Mouse (Mus musculus): ENCODE results near the gene B230217C12Rik. TPM values are rescaled to one million over a fixed set of nuclear protein-coding genes. Genes with fewer than 3 reads are reported as not detected.

The B230217C12Rik gene
- total RNA-seq (2015; ENCODE audit: low replicate concordance) (2.1 TPM in 1 of 2 replicates, not detected in the other), total RNA-seq (2017; ENCODE audit: low replicate concordance) (not detected in 2 replicates)

DNA sequence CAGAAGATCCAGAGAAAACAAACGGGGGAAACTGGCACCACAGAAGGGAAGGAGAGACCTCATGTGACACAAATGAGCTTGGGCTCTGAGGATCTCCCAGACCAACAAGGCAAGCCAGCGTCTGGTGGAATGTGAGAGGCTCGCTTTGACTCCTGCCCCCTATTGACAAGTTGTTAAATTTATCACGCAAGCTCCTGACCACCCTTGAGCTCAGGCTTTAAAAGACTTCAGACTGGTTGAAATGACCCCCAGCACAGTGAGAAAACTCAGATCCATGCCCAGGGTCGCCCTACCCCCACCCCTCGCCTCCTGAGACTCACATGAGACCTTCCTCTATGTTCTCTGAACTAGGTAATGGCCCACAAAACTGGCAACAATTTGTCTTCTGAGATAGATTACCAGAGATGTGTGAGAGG lies at the start of gene B230217C12Rik:
B230217C12Rik (plus strand) TSS at position 242 of the 416 bp plus-strand sequence.
- ATAC-seq (replicated peaks; ENCODE audit: low FRiP score, poor library complexity, severe bottlenecking): no peak

DNA sequence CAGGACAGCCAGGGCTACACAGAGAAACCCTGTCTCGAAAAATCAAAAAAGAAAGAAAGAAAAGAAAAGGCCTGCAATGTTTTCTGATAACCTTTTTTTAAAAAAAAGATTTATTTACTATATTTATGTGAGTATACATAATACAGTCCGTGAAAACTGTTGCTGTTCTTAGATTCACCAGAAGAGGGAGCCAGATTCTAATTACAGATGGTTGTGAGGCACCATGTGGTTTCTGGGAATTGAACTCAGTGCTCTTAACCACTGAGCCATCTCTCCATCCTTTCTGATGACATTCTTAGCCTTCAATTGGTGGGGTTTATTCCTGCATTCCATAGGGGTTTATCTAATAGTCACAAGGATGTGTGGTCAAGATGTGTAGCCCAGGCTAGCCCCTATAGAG lies 47.4 kb upstream of the B230217C12Rik start:
- peak; percentile 60; the same call in 1 of the 2 replicates for ATAC-seq (replicated peaks; ENCODE audit: low FRiP score, poor library complexity, severe bottlenecking)

DNA sequence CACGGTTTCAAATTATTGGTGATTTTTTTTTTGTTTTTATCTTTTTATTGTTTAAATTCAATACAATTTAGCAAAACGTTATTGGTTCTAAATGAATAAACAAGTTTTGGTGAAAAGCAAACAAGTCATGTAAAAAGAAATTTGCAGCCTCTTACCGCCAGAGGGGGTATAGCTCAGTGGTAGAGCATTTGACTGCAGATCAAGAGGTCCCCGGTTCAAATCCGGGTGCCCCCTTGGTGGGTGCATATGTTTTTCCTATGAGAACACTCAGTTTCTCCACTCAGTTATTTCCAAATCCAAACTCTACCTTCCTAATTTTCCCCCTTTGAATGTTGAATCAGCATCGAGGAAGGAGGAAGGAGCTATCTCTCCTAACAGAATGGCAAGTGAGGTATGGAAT lies 43.7 kb upstream of the B230217C12Rik start:
- no peak for ATAC-seq (replicated peaks; ENCODE audit: low FRiP score, poor library complexity, severe bottlenecking)

DNA sequence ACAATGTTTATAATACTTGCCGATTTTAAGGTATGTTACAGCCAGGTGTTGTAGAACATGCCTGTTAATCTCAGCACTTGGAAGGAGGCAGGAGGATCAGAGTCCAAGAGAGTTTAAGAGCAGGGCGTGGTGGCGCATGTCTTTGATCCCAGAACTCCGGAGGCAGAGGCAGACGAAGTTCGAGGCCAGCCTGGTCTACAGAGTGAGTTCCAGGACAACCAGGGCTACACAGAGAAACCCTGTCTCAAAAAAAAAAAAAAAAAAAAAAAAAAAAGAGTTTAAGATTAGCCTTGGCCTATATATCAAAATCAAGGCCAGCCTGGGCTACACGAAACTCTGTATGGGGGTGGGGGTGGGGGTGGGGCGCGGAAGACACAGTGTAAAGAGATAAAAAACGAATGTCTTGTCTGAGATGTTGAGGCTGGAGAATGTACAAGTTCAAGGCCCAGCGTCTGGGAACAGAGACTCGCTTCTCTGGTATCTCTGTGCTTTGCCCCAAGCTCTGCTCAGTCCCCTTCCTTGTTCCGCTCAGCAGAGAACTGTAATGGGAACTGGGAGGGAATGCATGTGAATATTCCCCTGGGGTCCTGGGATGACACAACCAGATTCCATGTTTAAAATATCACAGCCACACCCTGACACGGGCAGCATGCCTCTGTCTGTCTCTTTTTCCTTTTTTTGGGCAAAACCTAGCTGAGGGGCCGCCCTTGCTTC lies 43.1 kb upstream of the B230217C12Rik start:
- ATAC-seq (replicated peaks; ENCODE audit: low FRiP score, poor library complexity, severe bottlenecking): no peak

DNA sequence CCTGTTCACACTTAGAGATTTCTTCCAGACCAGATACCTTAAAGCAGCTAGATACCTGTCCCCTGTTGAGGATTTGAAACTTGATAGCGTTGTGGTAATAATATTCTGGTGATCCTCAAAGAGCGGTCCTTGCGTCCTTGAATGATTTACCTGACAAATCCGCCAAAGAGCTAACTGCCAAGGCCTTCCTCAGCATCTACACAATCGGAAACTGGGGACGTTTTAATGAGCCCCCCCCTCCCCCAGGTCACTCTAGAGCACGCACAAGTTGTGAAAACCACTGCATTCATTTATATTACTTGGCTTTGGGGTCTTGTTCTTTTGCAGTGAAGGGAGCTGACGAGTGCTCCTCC lies 42.5 kb upstream of the B230217C12Rik start:
- no peak for ATAC-seq (replicated peaks; ENCODE audit: low FRiP score, poor library complexity, severe bottlenecking)

DNA sequence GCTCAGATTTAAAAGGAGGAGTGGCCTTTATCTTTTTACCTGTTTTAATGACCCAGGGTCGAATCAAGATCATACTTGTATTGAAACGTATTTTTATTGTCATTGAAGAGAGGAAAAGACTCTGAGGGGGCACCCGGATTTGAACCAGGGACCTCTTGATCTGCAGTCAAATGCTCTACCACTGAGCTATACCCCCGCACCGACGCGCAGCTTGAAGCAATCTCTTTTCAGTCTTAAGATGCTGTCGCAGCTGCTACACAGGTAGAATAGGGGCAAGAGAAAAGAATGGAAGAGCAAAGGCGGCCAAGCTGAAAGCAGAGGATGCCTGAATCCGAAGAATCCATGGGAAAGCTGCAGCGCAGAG lies 41.8 kb upstream of the B230217C12Rik start, which contains the start of gene Lasp1:
Lasp1 (plus strand) TSS at position 219 of the 364 bp plus-strand sequence.
- ATAC-seq (replicated peaks; ENCODE audit: low FRiP score, poor library complexity, severe bottlenecking): no peak

DNA sequence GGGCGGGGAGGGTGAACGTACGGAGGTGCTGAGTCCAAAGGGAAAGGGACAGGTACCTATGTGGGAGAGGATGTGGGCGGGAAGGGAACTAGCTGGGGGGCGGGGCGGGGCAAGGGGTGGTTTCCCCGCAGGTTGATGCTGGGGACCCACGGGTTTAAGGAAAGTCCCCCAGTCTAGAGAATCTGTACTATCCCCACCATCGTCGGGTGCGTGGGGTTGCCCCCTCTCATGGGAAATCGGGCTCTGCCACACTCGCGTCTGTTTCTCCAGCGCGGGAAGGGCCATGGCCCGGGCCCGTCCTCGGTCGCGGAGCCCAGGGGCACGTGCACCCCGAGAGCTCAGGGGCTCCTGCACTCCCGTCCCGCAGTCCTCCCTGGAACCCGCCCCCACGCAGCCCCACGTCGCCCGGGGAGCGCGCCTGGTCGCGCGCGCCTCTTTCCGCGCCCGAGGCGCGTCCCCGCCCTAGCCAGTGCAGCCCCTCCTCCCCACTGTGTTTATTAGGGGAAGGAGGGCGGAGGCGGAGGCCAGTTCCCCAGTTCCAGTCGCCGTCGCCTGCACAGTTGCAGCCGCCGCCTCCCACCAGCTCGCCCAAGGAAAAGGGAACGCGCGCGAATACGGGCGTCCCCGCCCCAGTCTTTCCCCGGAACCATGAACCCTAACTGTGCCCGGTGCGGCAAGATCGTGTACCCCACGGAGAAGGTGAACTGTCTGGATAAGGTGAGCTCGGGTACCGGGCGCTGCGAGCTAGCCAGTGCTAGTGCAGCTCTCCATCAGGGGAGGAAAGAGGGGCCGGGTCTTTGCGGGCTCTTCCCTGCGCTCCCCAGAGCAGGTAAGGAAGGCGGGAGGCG lies 41.2 kb upstream of the B230217C12Rik start:
- ATAC-seq (replicated peaks; ENCODE audit: low FRiP score, poor library complexity, severe bottlenecking): peak; percentile 43

DNA sequence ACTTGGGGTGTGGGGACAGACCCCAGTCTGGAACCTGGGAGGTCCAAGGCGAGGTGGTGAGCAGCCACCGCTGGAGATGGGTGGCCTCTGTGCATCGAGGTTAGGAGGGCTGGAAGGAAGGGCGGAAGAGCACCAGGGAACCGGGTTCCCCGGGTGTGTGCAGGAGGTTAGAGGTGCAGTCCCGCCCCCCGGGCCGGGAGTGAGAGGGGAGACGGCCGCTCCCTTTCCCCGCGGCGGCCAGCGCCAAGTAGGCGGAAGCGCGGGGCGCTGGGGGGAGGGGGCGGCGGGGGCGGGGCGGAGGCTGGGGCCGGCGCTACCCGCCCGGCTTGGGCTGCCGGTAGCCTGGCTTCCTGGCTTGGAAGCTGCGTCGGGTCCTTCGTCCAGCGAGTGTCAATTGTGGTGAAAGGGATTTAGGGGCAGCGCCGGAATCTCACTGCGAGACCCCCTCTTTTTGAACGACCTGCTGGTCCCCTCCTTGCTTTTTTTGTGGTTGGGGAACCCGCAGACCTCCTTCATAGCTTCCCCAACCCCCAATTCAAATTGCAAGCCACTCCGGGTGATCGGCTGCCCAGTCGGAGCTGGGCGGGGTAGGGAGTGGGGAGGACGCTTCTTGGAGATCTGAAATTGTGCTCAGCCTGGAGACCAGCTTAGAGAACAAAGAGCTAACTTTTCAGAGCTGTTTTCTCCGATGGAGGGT lies 40.4 kb upstream of the B230217C12Rik start:
- ATAC-seq (replicated peaks; ENCODE audit: low FRiP score, poor library complexity, severe bottlenecking): peak; percentile 48

DNA sequence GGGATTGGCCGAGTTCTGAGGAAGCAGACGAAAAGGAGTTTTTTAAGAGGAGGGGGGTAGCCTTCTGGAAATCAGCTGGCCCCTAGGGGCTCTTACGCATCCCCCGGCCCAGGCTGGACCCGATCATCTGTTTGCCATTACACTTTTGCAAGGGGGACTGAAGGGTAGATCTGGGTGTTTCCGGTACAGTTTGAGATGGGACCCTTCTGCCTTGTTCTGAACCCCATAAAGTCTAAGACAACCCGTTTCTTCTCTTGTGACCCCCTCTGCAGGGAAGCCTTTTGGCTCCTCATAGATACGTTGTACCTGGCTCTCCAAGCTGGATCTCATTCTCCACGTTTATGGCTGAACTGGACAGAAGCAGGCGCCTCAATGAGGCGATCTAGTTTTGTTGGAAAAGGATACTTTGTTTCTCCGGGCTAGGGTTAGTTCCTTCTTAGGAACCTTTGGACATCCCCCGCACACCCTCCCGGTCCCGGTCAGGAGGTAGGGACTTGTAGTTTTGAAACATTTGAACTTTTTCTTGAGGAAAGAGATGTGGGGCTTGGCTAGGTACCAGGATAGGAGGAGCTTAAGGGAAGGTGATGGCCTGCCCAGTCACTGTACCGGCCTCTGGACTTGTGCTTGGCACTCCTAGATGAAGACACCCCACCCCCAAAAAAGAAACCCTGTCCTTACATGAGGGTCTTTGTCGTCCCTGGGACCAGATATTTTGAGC lies 39.7 kb upstream of the B230217C12Rik start:
- no peak for ATAC-seq (replicated peaks; ENCODE audit: low FRiP score, poor library complexity, severe bottlenecking)

DNA sequence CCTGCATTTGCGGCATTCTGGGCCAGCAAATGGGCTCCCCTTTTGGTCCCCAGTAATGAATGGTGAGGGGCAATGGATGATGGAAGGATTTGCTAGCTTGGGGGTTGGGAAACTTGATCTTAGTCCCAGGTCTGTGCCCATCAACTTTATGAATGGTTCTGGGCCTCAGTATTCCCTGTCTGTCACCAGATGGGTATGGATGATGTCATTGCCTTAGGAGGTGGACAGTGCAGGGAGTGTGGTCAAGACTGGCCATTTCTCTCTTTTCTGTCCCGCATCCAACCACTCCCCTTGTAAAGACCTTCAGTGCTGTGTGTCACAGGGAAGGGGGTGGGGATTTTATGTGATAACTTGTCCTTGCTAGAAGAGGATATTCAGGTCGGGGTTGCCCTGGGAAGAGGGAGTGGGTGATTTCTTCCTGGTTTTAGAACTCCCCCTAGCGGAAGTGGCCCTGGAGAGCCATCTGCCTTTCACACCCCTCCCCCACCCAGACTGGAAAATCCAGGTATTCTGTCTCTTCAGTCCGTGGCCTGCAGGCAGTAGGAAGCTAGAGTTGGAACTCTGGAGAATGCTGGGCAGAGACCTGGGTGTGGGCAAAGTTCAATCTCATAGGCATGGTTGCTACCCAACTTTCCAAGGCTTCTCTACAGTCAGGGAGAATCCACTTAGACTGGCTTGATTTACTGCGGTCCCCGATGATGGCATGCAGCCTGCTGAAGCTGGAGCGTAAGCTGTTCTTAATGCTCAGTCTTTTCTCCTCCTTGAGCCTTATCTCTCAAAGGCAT lies 39.0 kb upstream of the B230217C12Rik start:
- ATAC-seq (replicated peaks; ENCODE audit: low FRiP score, poor library complexity, severe bottlenecking): no peak

DNA sequence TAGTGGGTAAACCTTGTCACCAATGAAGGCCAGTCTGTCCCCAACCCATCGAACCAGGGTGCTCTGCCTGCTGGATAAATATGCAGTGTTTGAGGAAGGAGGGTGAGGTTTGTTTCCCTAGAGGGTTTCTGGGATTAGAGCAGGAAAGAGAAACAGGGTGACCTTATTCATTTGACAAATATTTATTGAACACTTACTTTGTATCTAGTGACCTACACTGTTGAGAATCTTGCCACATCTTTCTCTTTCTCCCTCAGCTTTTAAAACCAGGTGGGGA lies 38.4 kb upstream of the B230217C12Rik start:
- no peak for ATAC-seq (replicated peaks; ENCODE audit: low FRiP score, poor library complexity, severe bottlenecking)

DNA sequence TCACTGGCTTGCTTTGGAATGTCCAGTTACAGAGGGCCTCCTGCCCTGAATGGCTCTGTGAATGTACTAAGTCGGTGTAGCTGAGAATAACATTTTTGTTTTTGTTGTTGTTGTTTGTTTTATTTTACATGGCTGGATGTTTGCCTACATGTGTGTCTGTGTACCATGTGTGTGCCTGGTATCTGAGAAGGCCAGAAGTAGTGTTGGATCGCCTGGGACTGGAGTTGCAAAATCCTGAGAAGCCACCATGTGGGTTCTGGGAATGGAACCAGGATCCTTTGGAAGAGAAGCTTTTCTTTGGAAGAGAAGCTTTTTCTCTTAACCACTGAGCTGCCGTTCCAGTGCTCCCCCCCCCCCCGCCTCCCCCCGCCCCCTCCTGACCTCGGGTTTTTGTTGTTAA lies 38.1 kb upstream of the B230217C12Rik start:
- ATAC-seq (replicated peaks; ENCODE audit: low FRiP score, poor library complexity, severe bottlenecking): no peak

DNA sequence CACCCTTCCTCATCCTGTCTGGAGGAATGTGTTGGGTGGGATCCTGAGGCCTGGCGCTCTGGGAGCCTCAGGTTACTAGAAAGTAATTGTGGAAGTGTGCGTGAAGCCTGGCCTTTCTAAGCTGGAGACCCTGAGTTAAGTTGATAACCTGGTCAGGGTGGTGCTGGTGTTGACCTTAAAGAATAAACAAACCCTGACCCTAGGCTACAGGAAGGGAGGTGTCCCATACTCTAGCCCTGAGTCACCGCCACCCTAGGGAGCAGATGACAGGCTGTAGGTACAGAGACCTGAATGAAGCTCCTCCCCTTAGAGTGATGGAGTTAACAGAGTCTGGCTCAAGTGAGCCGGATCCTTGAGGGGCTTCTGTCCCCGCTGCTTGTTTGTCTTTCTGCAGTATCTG lies 36.7 kb upstream of the B230217C12Rik start:
- ATAC-seq (replicated peaks; ENCODE audit: low FRiP score, poor library complexity, severe bottlenecking): no peak

DNA sequence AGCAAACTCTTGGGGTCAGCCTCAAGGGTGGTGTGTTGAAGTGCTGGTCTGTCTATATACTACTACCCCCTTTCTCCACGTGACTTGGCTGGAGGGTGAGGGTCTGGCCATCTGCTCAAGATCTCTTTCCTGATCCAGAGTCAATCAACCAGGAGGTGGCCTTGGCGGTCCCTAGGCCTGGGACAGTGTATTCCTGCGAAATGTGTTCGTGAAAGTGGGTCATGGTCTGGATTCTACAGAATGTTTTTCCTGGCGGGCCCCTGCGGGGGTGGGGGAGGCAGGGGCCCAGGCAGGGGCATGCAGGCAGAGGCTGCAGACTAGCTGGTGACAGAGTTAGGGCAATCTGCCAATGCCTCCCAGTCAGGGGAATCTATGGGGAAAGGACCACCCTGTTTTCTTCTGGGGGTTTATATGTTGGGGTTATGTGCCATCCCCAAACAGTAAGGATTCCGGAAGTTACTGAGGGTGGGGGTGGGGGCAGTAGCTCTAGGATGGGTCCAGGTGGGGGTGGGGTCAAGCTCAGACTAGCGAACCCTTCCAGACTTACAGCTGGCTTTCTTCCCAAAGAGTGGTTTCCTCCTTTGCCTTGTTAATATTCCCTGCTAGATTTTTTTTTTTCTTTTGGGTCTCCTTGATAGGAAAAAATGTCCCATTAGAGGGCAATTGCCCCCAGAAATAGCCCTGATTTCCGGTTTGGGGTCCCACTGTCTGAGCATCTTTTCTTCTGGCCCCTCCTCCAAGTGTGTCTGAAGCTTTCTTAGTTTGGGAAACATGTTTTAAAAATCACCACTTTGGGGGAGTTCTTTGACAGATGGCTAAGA lies 35.5 kb upstream of the B230217C12Rik start:
- ATAC-seq (replicated peaks; ENCODE audit: low FRiP score, poor library complexity, severe bottlenecking): no peak

DNA sequence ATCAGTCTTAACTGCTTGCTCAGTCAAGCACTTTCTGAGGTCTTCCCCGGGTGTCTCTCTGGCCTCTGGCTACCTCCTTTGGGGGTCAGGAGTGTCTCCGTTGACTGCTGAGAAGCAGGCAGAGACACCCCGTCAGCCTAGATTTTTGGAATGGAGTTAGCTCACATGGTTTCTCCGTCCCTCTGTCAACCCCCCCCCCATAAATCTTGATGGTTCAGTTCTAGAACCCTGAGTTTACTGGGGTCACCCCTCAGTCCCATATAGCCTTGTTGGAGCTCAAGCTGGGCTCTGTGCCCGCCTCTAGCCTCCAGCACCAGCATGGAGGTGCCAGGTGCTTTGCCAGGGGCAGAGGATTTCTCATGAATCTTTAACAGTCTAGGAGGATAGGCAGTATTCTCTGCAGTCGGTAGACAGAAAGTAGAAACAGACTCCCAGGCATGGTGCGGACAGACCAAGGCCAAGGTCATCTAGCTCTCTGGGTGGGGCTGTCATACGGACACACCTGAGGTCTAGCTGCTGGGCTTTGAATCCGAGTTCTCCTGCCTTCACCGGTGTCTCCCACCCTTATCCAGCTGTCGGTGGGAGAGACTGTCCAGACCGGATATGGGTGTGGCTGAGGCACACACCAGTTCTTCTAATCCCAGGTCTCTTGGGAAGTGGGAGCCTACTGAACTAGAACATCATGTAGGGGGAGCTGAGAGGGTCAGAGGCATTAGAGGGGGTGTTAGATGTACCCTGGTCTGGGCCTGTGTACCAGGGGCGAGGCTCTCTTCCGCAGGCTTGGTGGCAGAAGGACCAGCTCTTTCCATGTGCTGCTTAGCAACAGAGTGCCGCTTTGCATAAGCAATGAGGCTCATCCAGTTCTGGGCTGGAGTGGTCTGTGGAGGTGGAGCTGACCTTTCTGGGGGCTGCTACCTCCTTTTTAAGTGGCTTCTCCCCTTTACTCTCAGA lies 34.6 kb upstream of the B230217C12Rik start:
- ATAC-seq (replicated peaks; ENCODE audit: low FRiP score, poor library complexity, severe bottlenecking): no peak

DNA sequence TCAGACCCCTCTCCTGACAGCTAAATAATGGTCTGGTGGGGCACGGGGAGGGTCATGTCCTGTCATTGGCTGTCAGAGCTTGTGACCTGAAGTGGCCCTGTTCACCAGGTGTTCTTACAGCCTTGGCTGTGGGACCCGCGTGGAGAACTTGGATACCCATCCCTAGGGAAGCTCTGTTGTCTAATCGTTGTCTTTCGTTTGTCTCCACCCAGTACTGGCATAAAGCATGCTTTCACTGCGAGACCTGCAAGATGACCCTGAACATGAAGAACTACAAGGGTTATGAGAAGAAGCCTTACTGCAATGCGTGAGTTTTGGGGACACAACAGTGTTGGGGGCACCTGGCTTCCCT lies 34.0 kb upstream of the B230217C12Rik start:
- no peak for ATAC-seq (replicated peaks; ENCODE audit: low FRiP score, poor library complexity, severe bottlenecking)

DNA sequence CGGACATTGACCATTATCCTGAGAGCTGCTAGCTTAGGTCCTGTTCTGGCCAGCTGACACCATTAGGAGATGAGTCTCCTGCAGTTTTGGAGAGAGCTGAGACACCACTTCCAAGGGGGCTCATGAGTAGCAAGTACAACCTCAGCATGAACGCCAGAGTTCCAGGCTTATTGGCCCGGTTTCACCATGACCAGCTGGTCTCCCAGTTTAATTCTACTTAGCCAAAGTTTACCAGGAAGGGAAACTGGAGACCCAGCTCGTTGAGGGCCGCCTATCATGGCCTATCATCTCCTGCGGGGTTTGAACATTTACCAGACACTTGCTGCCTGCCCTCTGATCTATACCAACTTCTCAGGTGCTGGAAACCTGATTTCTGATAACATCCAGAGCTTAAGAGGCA lies 33.0 kb upstream of the B230217C12Rik start:
- ATAC-seq (replicated peaks; ENCODE audit: low FRiP score, poor library complexity, severe bottlenecking): no peak

DNA sequence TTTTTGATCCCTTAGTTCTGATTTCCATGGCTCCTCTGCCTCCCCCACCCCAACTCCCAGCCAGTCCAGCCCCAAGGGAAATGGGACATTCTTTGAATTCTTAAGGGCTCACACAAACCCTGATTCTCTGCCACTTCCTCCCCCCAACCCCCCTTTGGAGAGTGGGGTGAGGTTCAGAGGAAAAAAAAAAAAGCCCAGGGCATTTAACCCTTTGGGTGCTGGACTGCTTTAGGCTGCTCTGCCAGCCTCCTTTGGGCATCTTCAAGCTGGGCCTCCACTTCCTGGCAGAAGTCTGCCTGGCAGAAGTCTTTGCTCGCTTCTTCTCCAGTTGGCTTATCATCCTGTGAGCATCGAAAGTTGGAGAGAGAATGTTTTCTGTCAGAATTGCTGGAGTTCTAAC lies 32.5 kb upstream of the B230217C12Rik start:
- ATAC-seq (replicated peaks; ENCODE audit: low FRiP score, poor library complexity, severe bottlenecking): no peak
